Mouse (Mus musculus) midbrain, embryonic 10.5 days (tissue): Measurements from ENCODE around the gene Cnnm1. TPM values are rescaled to one million over a fixed set of nuclear protein-coding genes. Genes with fewer than 3 reads are reported as not detected.
A peak's percentile ranks its signal among the peaks of the same experiment; 100 is the strongest.

ENCODE experiments used
- DNase-seq: peaks from one replicate; pipeline ENCODE4 v3.0.0-alpha.2; 2017; ENCODE audit warnings: low spot score
- H3K27ac ChIP-seq: fragments of 300-500 bp; sonication (generic); replicated peaks from 2 replicates; pipeline ENCODE4 v1.5.1; 2016; ENCODE audit warnings: mild to moderate bottlenecking
- H3K27me3 ChIP-seq: fragments of 300-500 bp; sonication (generic); 2 replicates; pipeline ENCODE4 v1.6.1; 2016; ENCODE audit warnings: low read depth, mild to moderate bottlenecking; ENCODE audit not compliant: poor library complexity, severe bottlenecking
- H3K36me3 ChIP-seq: fragments of 300-500 bp; sonication (generic); 2 replicates; pipeline ENCODE4 v1.6.1; 2016; ENCODE audit warnings: mild to moderate bottlenecking, moderate library complexity
- H3K4me1 ChIP-seq: fragments of 300-500 bp; sonication (generic); 2 replicates; pipeline ENCODE4 v1.6.1; 2016
- H3K4me3 ChIP-seq: fragments of 300-500 bp; sonication (generic); 2 replicates; pipeline ENCODE4 v1.5.1; 2016; ENCODE audit warnings: mild to moderate bottlenecking, moderate library complexity
- H3K9me3 ChIP-seq: fragments of 300-500 bp; sonication (generic); replicated peaks from 2 replicates; pipeline ENCODE4 v1.6.1; 2016; ENCODE audit warnings: mild to moderate bottlenecking
- WGBS: fragments of 180-500 bp; shearing (Covaris S2); methylation state at CpG from one replicate; pipeline ENCODE4 v1.1.7; 2016; 5-methylcytosine and 5-hydroxymethylcytosine counted together
- polyA plus RNA-seq: library from polyadenylated mRNA; unstranded; fragments of >200 nt; fragmentation: Nextera tagmentation; extraction: Ambion mirVana; gene quantifications from 2 replicates; pipeline ENCODE4 v1.2.1, GENCODE M21; 2016

The Cnnm1 gene
- polyA plus RNA-seq, 1 experiment from 2014 or later: 0.53 TPM

- Histone ChIP-seq H3K4me1 (0 out of 2 replicates have a peak, but pooled peaks cover 1% of the 10 kb centered on the region), H3K36me3 (no peaks in the 10 kb centered on the region), H3K27me3 (peaks cover 31% of the 10 kb centered on the region), H3K27ac (no peak overlapping the region), H3K9me3 (no peaks in the 10 kb centered on the region), H3K4me3 (no peak overlapping the region)
- 92% methylated on average over 3 of the region's 3 CpGs for WGBS
- DNase-seq: no peak
Measured at GRCm38 (mm10) chr19:43535372-43535771, 95.1 kb downstream of the Cnnm1 start.

GRCm38 (mm10) chr19:43546337-43547117 lies 106.3 kb downstream of the Cnnm1 start:
- H3K27me3 ChIP-seq: peaks cover 87% of the 10 kb centered on the region
- peaks cover 19% of the 10 kb centered on the region for H3K4me1 ChIP-seq
- H3K27ac ChIP-seq: peak overlapping the region; percentile 59
- peak overlapping the region; percentile 42 for H3K4me3 ChIP-seq
- H3K36me3 ChIP-seq: no peaks in the 10 kb centered on the region
- H3K9me3 ChIP-seq: no peaks in the 10 kb centered on the region
- WGBS: 6% methylated on average over 19 of the region's 19 CpGs
- peak; percentile 50 for DNase-seq

Other genes starting within 250 kb of the Cnnm1 start
- gene Hpse2, start 52.1 kb upstream of the Cnnm1 start, polyA plus RNA-seq: 0.39 and 0.45 TPM in 2 replicates
- gene Got1, start 84.2 kb downstream of the Cnnm1 start, polyA plus RNA-seq: 59.0 and 60.2 TPM in 2 replicates
- gene Nkx2-3, start 171.9 kb downstream of the Cnnm1 start, polyA plus RNA-seq: 0.21 and 0.42 TPM in 2 replicates
- 10.3 and 11.5 TPM in 2 replicates for gene Slc25a28, start 234.4 kb downstream of the Cnnm1 start, polyA plus RNA-seq
- 9.7 TPM in 2 replicates for gene Entpd7, start 249.2 kb downstream of the Cnnm1 start, polyA plus RNA-seq